Mouse (Mus musculus) heart, postnatal 25 days (tissue): ENCODE data around the gene Car7. TPM values are rescaled to one million over a fixed set of nuclear protein-coding genes. Genes with fewer than 3 reads are reported as not detected.

Experiments used
- DNase-seq: peaks from one replicate; pipeline ENCODE4 v3.0.0; 2022; ENCODE audit warnings: low spot score
- intact Hi-C: fragments of 180-260 bp; cut with DNase I; formaldehyde crosslinking; loops from one replicate; pipeline ENCODE4 v1.15.1; 2025
- total RNA-seq, 2 experiments: library from RNA; stranded (reverse); gene quantifications; 2 replicates each; pipeline ENCODE4 v1.2.3; 2021

Gene Car7
- 1 to 10 TPM; 2.9 to 3.4 TPM for total RNA-seq

DNA sequence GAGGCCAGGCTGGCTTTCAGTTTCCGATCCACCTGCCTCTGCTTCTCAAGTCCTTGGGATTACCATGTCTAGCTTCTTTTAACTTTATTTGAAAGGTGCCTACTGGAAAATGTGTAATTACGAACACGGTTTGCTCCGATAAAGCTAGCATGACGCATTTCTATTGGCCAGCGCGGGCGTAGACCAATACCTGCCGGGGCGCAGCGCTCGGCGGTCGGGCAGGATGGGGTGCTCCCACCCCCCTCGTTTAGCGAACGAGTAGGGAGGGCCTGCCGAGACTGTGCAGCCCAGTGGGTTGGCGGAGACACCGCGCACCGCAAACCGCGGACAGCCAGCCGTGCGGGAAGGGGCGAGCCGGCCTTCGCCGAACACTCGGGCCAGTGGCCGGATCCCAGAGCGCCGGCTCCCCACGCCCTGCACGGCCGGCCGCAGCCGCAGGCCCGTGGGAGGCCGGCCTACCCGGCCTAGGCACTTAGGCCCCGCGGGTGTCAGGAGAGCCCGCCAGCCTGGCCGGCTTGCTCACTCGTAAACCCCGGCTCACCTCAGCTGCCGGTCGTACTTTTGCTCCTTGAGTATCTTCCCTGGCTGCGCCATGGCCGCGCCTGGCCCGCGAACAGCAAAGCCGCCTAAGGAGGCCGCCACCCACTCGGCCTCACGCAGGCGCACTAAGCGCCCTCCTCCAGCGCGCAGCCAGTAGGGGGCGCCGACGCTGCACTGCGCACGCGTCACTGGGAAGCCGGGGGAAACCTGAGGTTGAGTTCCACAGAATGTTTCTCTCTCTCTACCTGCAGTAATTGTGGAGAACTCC is at the start of gene Car7, which contains the start of gene Nae1:
Car7 (plus strand) TSS at position 719 of the 808 bp plus-strand sequence.
Nae1 (minus strand) TSS at position 667 of the 808 bp plus-strand sequence.
- DNase-seq: peak; percentile 86
- intact Hi-C loops: loop anchor here (2.0 to 5.0 kb wide), 3 partner anchors 37 to 192 kb away; partner anchors contain the start of gene Dync1li2

- intact Hi-C loops: no loop called here
- no peak for DNase-seq
These were observed 25.2 kb upstream of the Car7 start, which contains the start of gene Terb1 for GRCm38 (mm10) chr8:104509061-104510006. TSS of gene Terb1 (minus strand) at chr8:104509910.

- intact Hi-C loops: no loop called here
- DNase-seq: no peak
These were observed 24.4 kb upstream of the Car7 start for GRCm38 (mm10) chr8:104510134-104510533.

DNA sequence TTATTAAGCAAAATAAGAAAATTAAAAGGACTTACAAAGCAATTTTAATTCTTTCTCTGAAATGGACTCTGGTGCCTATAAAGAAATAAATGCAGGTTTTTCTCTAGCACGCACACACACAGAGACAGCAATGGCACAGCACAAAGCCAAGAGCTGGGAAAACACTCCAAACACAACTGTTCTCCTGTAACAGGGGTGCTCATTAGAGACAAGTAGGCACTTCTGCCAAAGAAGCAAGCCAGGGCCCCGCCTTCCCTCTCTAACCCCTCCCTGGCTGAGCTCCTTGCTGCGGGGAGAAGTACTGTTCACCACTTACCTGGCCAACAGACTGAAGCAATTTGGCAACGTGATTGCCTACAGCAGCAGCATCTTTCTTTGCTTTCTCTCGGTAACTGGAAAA is 16.6 kb upstream of the Car7 start:
- no peak for DNase-seq
- intact Hi-C loops: no loop called here

- DNase-seq: no peak
- intact Hi-C loops: loop anchor here (5.0 kb wide), 2 partner anchors 87 to 187 kb away; partner anchors contain the start of gene Dync1li2
These were observed 4.8 kb upstream of the Car7 start for GRCm38 (mm10) chr8:104529671-104530070.

- intact Hi-C loops: loop anchor here (5.0 kb wide), 2 partner anchors 91 to 191 kb away; partner anchors contain the start of gene Dync1li2
- DNase-seq: no peak
These were observed 938 bp upstream of the Car7 start for GRCm38 (mm10) chr8:104533551-104533950.

- no peak for DNase-seq
These were observed 271 bp downstream of the Car7 start for GRCm38 (mm10) chr8:104534779-104535141.

GRCm38 (mm10) chr8:104535378-104535777 is 889 bp downstream of the Car7 start:
- DNase-seq: no peak
- intact Hi-C loops: loop anchor here (2.0 kb wide), 1 partner anchor 35 kb away; no protein-coding TSS in a partner anchor

More at GRCm38 (mm10) chr8:104534779-104535141, 271 bp downstream of the Car7 start:
- intact Hi-C loops: loop anchor here (2.0 to 5.0 kb wide), 3 partner anchors 36 to 192 kb away; partner anchors contain the start of gene Dync1li2

- DNase-seq: no peak
- intact Hi-C loops: no loop called here
These were observed 1.5 kb downstream of the Car7 start for GRCm38 (mm10) chr8:104536028-104536427.

DNA sequence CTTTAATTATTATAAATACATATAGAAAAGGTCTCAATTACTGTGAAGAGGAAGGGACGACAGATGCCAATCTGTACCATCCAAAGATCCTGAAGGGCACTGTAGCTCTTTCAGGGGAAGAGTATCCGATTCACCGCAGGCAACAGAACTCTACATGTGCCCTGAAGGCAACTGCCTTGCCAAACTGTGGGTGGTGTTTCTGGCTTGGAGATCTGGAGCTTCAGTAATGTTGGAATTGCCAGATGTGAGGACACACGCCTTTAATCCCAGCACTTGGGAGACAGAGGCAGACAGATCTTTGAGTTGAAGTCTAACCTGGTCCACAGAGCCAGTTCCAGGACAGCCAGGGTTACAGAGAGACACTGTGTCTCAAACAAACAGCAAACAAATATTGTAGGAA is 4.4 kb downstream of the Car7 start:
- intact Hi-C loops: no loop called here
- no peak for DNase-seq

- intact Hi-C loops: no loop called here
- no peak for DNase-seq
These were observed 5.1 kb downstream of the Car7 start for GRCm38 (mm10) chr8:104539566-104539965.

DNA sequence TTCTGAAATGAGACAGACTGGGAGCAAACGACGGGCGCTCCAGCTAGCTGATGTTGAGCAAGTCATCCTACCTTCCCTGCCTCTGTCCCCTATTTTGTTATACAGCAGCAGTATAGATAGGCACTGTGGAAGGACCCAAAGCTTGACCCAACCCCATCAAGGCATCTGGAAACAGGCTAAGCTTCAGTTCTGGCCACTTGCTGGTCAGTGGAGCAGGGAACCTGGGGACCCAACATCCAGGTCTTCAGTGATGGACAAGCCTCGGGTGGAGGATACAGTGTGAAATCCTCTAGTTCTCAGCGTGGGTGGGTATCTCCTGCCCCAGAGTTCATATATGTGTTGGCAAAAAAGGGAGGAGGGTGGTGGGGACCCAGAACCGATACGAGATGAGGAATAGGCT is 5.7 kb downstream of the Car7 start:
- DNase-seq: no peak
- intact Hi-C loops: no loop called here

- no peak for DNase-seq
- intact Hi-C loops: no loop called here
These were observed 6.4 kb downstream of the Car7 start for GRCm38 (mm10) chr8:104540710-104541514.

DNA sequence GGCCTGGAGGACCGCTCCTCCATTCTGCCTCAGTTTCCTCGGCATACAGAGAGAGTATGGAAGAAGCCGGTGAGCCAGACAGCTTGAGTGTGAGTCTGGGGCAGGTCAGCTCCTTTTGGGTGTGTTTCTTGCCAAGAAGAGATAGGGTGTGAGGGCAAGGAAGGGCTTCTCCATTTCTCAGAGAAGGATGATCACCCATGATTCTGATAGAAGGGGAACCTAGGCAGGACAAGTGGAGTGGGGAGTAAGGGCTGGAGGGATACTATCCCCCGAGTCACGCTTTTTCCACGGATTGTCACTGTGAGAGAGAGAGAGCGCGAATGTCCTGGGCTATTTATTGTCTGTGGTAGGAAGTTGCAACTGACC is 7.0 kb downstream of the Car7 start:
- intact Hi-C loops: no loop called here

GRCm38 (mm10) chr8:104542160-104542559 is 7.7 kb downstream of the Car7 start:
- intact Hi-C loops: no loop called here
- DNase-seq: no peak

More for the DNA sequence above, 7.0 kb downstream of the Car7 start:
- no peak for DNase-seq

- peak; percentile 20 for DNase-seq
- intact Hi-C loops: no loop called here
These were observed 9.1 kb downstream of the Car7 start for GRCm38 (mm10) chr8:104543440-104544045.

GRCm38 (mm10) chr8:104555191-104555590 is 20.7 kb downstream of the Car7 start:
- no peak for DNase-seq
- intact Hi-C loops: no loop called here

- intact Hi-C loops: no loop called here
- no peak for DNase-seq
These were observed 22.7 kb downstream of the Car7 start for GRCm38 (mm10) chr8:104557226-104557625.

DNA sequence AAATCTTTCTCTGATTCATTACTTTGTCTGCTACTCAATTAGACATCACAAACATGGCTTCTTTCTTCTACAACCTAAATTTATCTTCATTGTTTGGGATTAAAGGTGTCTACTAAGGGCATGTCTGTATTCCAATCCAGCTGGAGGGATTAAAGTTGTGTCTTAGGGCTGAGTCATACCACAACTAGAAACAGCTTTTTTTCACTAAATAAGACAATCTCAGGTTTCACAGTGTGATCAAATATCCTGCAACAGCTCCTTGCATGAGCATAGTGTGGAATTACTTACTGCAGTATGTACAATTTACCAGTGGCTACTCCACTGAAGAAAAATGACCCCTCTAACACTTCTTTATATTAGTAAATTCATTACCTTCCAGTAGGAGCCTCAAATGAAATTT is 26.2 kb downstream of the Car7 start:
- intact Hi-C loops: loop anchor here (10.0 kb wide), 1 partner anchor 306 kb away; the partner anchor contains the start of gene Cklf
- no peak for DNase-seq
